ENCODE assay signal across 8 mouse cellular contexts in the genomic region with DNA sequence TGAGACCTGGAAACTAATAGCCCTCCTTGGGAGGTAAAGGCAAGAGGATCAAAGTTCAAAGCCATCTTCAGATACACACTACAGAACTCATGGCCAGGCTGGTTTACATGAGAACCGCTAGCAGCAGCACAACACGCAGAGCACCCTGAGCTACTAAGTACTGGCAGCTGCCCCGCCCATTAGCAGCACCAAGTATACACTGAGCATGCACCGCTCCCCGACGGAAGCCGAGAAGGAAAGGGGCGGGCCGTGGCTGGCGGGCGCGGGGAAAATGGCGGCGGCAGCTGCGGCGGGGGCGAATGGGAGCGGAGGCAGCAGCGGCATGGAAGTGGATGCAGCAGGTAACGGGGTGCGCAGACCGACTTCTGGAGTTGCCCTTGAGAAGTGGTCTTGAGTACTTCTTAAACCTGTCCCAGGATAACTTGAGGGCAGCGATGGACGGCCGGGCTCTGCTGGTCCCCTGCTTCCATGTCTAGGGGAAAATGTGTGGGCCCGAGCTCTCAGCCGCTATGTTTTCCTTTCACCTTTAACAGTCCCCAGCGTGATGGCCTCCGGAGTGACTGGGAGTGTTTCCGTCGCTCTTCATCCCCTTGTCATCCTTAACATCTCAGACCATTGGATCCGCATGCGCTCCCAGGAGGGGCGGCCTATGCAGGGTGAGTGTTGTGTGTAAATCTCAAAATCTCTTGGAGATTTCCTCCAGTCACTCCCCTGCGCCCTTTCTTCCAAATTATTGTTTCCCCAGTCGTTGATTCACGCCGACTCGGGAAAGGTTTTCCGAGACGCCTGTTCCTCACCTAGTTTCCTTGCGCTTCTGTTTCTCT. TPM values are rescaled to one million over a fixed set of nuclear protein-coding genes. Genes with fewer than 3 reads are reported as not detected.
DNase-seq lines count a peak whose midpoint lies in the region; ATAC-seq lines count a peak whose summit lies in the region.

Gene Cops6, plus strand, starts transcription at position 230 of the 824 bp plus-strand sequence.

- H3K27ac ChIP-seq in hindbrain, embryonic 16.5 days (ENCODE audit: low read depth, low read length): peak within 1 kb of the TSS; percentile 71
- peak within 1 kb of the TSS; percentile 58 for H3K27ac ChIP-seq in macrophage

- peak within 1 kb of the TSS; percentile 73 for H3K4me3 ChIP-seq in hindbrain, embryonic 16.5 days (ENCODE audit: low read length)
- peak within 1 kb of the TSS; percentile 99 for H3K4me3 ChIP-seq in macrophage (ENCODE audit: inconsistent target)

- ATAC-seq in hindbrain, embryonic 16.5 days: peak; percentile 95

- H3K9me3 ChIP-seq in hindbrain, embryonic 16.5 days (ENCODE audit: control insufficient read depth, low read length): no peaks in the 10 kb centered on the region

- peaks cover 14% of the 10 kb centered on the region for H3K4me1 ChIP-seq in hindbrain, embryonic 16.5 days (ENCODE audit: control insufficient read depth, insufficient read depth, low read depth, low read length)

- H3K79me2 ChIP-seq in macrophage (ENCODE audit: inconsistent target): peaks cover 19% of the 10 kb centered on the region

- peak within 1 kb of the TSS; percentile 73 for H3K4me2 ChIP-seq in hindbrain, embryonic 16.5 days (ENCODE audit: low read length)

- H3K27me3 ChIP-seq in hindbrain, embryonic 16.5 days (replicated peaks; ENCODE audit: control insufficient read depth, insufficient read depth, low read length): no peaks in the 10 kb centered on the region

- DNase-seq in T-cell, adult 2 months (ENCODE audit: low spot score): peak; percentile 96
- DNase-seq in cerebellum, postnatal 4 days (ENCODE audit: low spot score in 2 of 2): peak; percentile 88 to 93
- DNase-seq in gastrocnemius, adult 18-20 months (ENCODE audit: low spot score): peak; percentile 94
- peak; percentile 97 to 98 for DNase-seq in left cerebral cortex, adult 18-20 months (ENCODE audit: low spot score in 2 of 2)
- peak; percentile 97 for DNase-seq in right cerebral cortex, adult 18-20 months
- peak; percentile 87 for DNase-seq in urinary bladder, postnatal 10 days (ENCODE audit: low spot score)

- H3K36me3 ChIP-seq in hindbrain, embryonic 16.5 days (ENCODE audit: control insufficient read depth, insufficient read depth, low read length): peaks cover 27% of the 10 kb centered on the region
- peaks cover 26% of the 10 kb centered on the region; the same call in 1 of the 2 replicates for H3K36me3 ChIP-seq in macrophage (ENCODE audit: inconsistent target)

- WGBS in hindbrain, embryonic 16.5 days: 1% methylated on average over 42 of the region's 42 CpGs
- WGBS in macrophage (ENCODE audit: missing documents): 2% methylated on average over 42 of the region's 42 CpGs

- peak within 1 kb of the TSS; percentile 82 for H3K9ac ChIP-seq in hindbrain, embryonic 16.5 days (ENCODE audit: low read depth, low read length)

RNA-seq across cellular contexts. Expression of gene Cops6, which starts in this region (rescaled TPM):
- total RNA-seq in gastrocnemius, adult 18-20 months (2021): 100 to 1,000 TPM; 105 to 110 TPM
- 319 and 340 TPM in 2 replicates for polyA plus RNA-seq in hindbrain, embryonic 16.5 days (2015; fragmentation: Nextera tagmentation; extraction: Ambion mirVana)
- total RNA-seq in left cerebral cortex, adult 18-20 months (2021): 100 to 1,000 TPM; 142 to 146 TPM
- total RNA-seq in macrophage (2018; cell fraction: chromatin; rRNA removed): 10 to 100 TPM in 21 of 26 experiments, 1 to 10 TPM in 5; 4.0 to 47.1 (median 24.9) TPM
- 10 to 100 TPM; 48.3 to 72.5 (median 62.4) TPM for total RNA-seq in macrophage (2018; cell fraction: cytosol; rRNA removed)
- 10 to 100 TPM in 22 of 26 experiments, 1 to 10 TPM in 4; 8.3 to 34.1 (median 19.9) TPM for total RNA-seq in macrophage (2018; cell fraction: nucleus; rRNA removed)
- 66.2 to 101 TPM (median 71.0 TPM) in 3 replicates for polyA plus RNA-seq in macrophage (2018)

Comparison
In these comparisons a context has a peak if more than half of its experiments do, and no peak if none do; other contexts are left out.
1. Peak in every context shown above with its lines: DNase-seq, ATAC-seq, H3K4me3 ChIP-seq and H3K27ac ChIP-seq.